Mouse (Mus musculus) thymus, adult 2 months (tissue): ENCODE results near the gene Ppp2r3c.

ENCODE experiments used
- CTCF ChIP-seq: fragments of 200-500 bp; IDR thresholded peaks from 2 replicates; pipeline ENCODE4 v1.5.1; 2012; ENCODE audit warnings: mild to moderate bottlenecking, control low read depth, low read length, moderate library complexity, borderline replicate concordance; ENCODE audit not compliant: control insufficient read depth, poor library complexity, insufficient read depth; ENCODE audit errors: extremely low read depth
- POLR2A ChIP-seq: fragments of 200-500 bp; IDR thresholded peaks from 2 replicates; pipeline ENCODE4 v1.6.1; 2012; ENCODE audit warnings: mild to moderate bottlenecking, low read length, control low read depth, moderate library complexity; ENCODE audit not compliant: control insufficient read depth, poor library complexity, insufficient read depth; ENCODE audit errors: extremely low read depth

GRCm38 (mm10) chr12:55344583-55344982 is 41.8 kb upstream of the Ppp2r3c start:
- no peak for TF ChIP-seq POLR2A
- no peak for TF ChIP-seq CTCF
